Mouse (Mus musculus): ENCODE measurements around the gene Stk11.

DNA sequence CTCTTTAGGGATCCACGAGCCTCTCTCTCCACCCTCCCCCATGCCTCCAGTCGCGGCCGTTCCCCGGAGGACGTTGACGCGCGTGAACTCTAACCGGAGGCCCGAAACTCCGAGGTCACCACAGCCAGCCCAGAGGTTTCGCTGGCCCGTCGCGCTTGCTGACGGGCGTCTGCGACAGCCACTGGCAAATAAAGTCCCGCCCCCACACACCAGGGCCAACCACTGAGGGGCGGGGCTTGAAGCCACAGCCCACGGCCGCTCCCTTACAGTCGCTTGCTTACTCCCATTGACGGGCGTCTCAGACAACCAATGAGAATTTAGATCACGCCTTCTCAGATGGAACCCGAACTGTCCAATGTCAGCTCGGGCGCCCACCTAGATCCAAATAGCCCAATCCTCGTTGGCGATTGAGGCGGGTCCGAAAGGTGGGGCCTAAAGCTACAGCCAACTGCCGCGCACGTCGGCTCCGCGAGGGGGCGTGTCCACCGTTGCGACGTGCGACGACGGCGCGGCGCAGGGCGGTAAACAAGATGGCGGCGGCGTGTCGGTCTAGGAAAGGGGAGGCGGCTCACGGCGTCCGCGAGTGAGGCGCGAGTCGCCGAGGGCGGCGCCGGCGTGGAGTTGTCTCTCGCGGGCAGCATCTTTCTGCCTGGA, at the start of gene Stk11:
- TF ChIP-seq GATA2 (IDR thresholded peaks at IDR 0.05; ENCODE audit: borderline replicate concordance, low read depth, low read length) = no peak
- no peak for TF ChIP-seq GATA1 (IDR thresholded peaks at IDR 0.05; ENCODE audit: borderline replicate concordance, low read length)
- no peak for TF ChIP-seq CTCF (IDR thresholded peaks at IDR 0.05; ENCODE audit: low read depth, low read length)
